Mouse (Mus musculus) lung, embryonic 16.5 days (tissue): ENCODE data around the gene Abhd17c. TPM values are rescaled to one million over a fixed set of nuclear protein-coding genes. Genes with fewer than 3 reads are reported as not detected.

Source experiments
- ATAC-seq: fragments of 200-750 bp; cut with Nextera tagmentation; 2 replicates; pipeline ENCODE4 v1.8.0; 2017; ENCODE audit warnings: low read depth, mild to moderate bottlenecking, moderate library complexity
- H3K27ac ChIP-seq: fragments of 300-500 bp; sonication (generic); 2 replicates; pipeline ENCODE4 v1.5.1; 2014; ENCODE audit warnings: mild to moderate bottlenecking, control low read depth, low read length
- H3K27me3 ChIP-seq: fragments of 300-500 bp; sonication (generic); 2 replicates; pipeline ENCODE4 v1.6.1; 2014; ENCODE audit warnings: low read depth, low read length, mixed read lengths; ENCODE audit not compliant: control insufficient read depth, insufficient read depth
- H3K36me3 ChIP-seq: fragments of 300-500 bp; sonication (generic); 2 replicates; pipeline ENCODE4 v1.6.1; 2014; ENCODE audit warnings: low read length; ENCODE audit not compliant: control insufficient read depth, insufficient read depth
- H3K4me1 ChIP-seq: fragments of 300-500 bp; sonication (generic); replicated peaks from 2 replicates; pipeline ENCODE4 v1.6.1; 2014; ENCODE audit warnings: low read length, mixed read lengths; ENCODE audit not compliant: control insufficient read depth, insufficient read depth
- H3K4me2 ChIP-seq: fragments of 300-500 bp; sonication (generic); 2 replicates; pipeline ENCODE4 v1.6.1; 2014; ENCODE audit warnings: low read depth, low read length, control low read depth
- H3K4me3 ChIP-seq: fragments of 300-500 bp; sonication (generic); 2 replicates; pipeline ENCODE4 v1.5.1; 2014; ENCODE audit warnings: mild to moderate bottlenecking, low read length, control low read depth
- H3K9ac ChIP-seq: fragments of 300-500 bp; sonication (generic); 2 replicates; pipeline ENCODE4 v1.6.1; 2014; ENCODE audit warnings: low read length, control low read depth
- H3K9me3 ChIP-seq: fragments of 300-500 bp; sonication (generic); 2 replicates; pipeline ENCODE4 v1.6.1; 2016; ENCODE audit warnings: low read length; ENCODE audit not compliant: control insufficient read depth
- WGBS: fragments of 180-500 bp; shearing (Covaris S2); extraction: QIAGEN DNeasy Blood & Tissue Kit; methylation state at CpG from one replicate; pipeline ENCODE4 v1.1.7; 2014; 5-methylcytosine and 5-hydroxymethylcytosine counted together
- polyA plus RNA-seq: library from polyadenylated mRNA; unstranded; fragments of >200 nt; fragmentation: Nextera tagmentation; extraction: Ambion mirVana; gene quantifications from 2 replicates; pipeline ENCODE4 v1.2.1, GENCODE M21; 2015

Abhd17c gene
- polyA plus RNA-seq, 1 experiment from 2014 or later, result 9.8 TPM

GRCm38 (mm10) chr7:84077257-84078013 is 74.3 kb downstream of the Abhd17c start:
- Histone ChIP-seq H3K4me3 (no peak overlapping the region), H3K27me3 (no peaks in the 10 kb centered on the region), H3K4me2 (no peak overlapping the region), H3K9ac (no peak overlapping the region), H3K4me1 (no peaks in the 10 kb centered on the region), H3K27ac (no peak overlapping the region), H3K9me3 (no peaks in the 10 kb centered on the region), H3K36me3 (no peaks in the 10 kb centered on the region)
- WGBS, result 57% methylated on average over 7 of the region's 7 CpGs
- ATAC-seq, result no peak

GRCm38 (mm10) chr7:84074266-84074665 is 77.4 kb downstream of the Abhd17c start:
- WGBS, result 42% methylated on average over 8 of the region's 8 CpGs

GRCm38 (mm10) chr7:84073856-84074255 is 77.8 kb downstream of the Abhd17c start:
- Histone ChIP-seq H3K27ac (no peak overlapping the region), H3K9ac (no peak overlapping the region), H3K27me3 (no peaks in the 10 kb centered on the region), H3K36me3 (no peaks in the 10 kb centered on the region), H3K4me2 (no peak overlapping the region), H3K4me3 (no peak overlapping the region), H3K4me1 (no peaks in the 10 kb centered on the region), H3K9me3 (no peaks in the 10 kb centered on the region)
- no peak for ATAC-seq
- WGBS, result 66% methylated on average over 3 of the region's 3 CpGs

More at GRCm38 (mm10) chr7:84074266-84074665, 77.4 kb downstream of the Abhd17c start:
- ATAC-seq, result no peak
- no peak overlapping the region for H3K27ac ChIP-seq
- no peak overlapping the region for H3K4me2 ChIP-seq
- no peaks in the 10 kb centered on the region for H3K36me3 ChIP-seq
- no peak overlapping the region for H3K4me3 ChIP-seq
- no peaks in the 10 kb centered on the region for H3K9me3 ChIP-seq
- no peak overlapping the region for H3K9ac ChIP-seq
- no peaks in the 10 kb centered on the region for H3K27me3 ChIP-seq
- H3K4me1 ChIP-seq, result no peaks in the 10 kb centered on the region

GRCm38 (mm10) chr7:84068931-84069330 is 82.8 kb downstream of the Abhd17c start:
- H3K4me1 ChIP-seq, result no peaks in the 10 kb centered on the region
- H3K9ac ChIP-seq, result no peak overlapping the region
- WGBS, result 69% methylated on average over 5 of the region's 5 CpGs
- no peaks in the 10 kb centered on the region for H3K27me3 ChIP-seq
- no peak overlapping the region for H3K4me3 ChIP-seq
- H3K9me3 ChIP-seq, result no peaks in the 10 kb centered on the region
- H3K27ac ChIP-seq, result no peak overlapping the region
- H3K36me3 ChIP-seq, result no peaks in the 10 kb centered on the region
- no peak for ATAC-seq
- H3K4me2 ChIP-seq, result no peak overlapping the region

- H3K27me3 ChIP-seq, result no peaks in the 10 kb centered on the region
- H3K9ac ChIP-seq, result no peak overlapping the region
- 90% methylated on average over 7 of the region's 7 CpGs for WGBS
- H3K4me3 ChIP-seq, result no peak overlapping the region
- no peak overlapping the region for H3K4me2 ChIP-seq
- H3K4me1 ChIP-seq, result peaks cover 4% of the 10 kb centered on the region
- H3K27ac ChIP-seq, result no peak overlapping the region
- H3K9me3 ChIP-seq, result no peaks in the 10 kb centered on the region
- no peaks in the 10 kb centered on the region for H3K36me3 ChIP-seq
- no peak for ATAC-seq
Measured at GRCm38 (mm10) chr7:84059799-84060198, 91.9 kb downstream of the Abhd17c start.

Other genes starting within 250 kb of the Abhd17c start
- 1.4 and 1.5 TPM in 2 replicates for gene Cemip, start 65.4 kb downstream of the Abhd17c start, polyA plus RNA-seq